Mouse (Mus musculus) MEL (cell line): ENCODE results near the gene Gm17018. TPM values are rescaled to one million over a fixed set of nuclear protein-coding genes. Genes with fewer than 3 reads are reported as not detected.

Experiments used
- DNase-seq: peaks from one replicate; pipeline ENCODE4 v3.0.0; 2011; ENCODE audit warnings: low read depth, low spot score
- H3K27ac ChIP-seq: 2 replicates; pipeline ENCODE4 v1.5.1; 2012; ENCODE audit warnings: low read depth, mild to moderate bottlenecking, control low read depth, low read length, moderate library complexity; ENCODE audit not compliant: control insufficient read depth
- H3K27me3 ChIP-seq, 2 experiments: fragments of 150-350 bp in 1 of 2; sonication (generic) in 1 of 2; 2 replicates each; pipeline ENCODE4 v1.6.1; 2012; ENCODE audit warnings: low read length in 2 of 2, mild to moderate bottlenecking in 2 of 2, improper control_type of control experiment in 1 of 2, moderate library complexity in 1 of 2; ENCODE audit not compliant: insufficient read depth in 2 of 2, control insufficient read depth in 1 of 2
- H3K36me3 ChIP-seq, 2 experiments: 2 replicates each; pipeline ENCODE4 v1.6.1; 2012 to 2014; ENCODE audit warnings: low read length in 2 of 2, improper control_type of control experiment in 1 of 2, inconsistent platforms in 1 of 2, mild to moderate bottlenecking in 1 of 2; ENCODE audit not compliant: insufficient read depth in 2 of 2, control insufficient read depth in 1 of 2
- H3K4me1 ChIP-seq, 2 experiments: fragments of 150-350 bp in 1 of 2; sonication (generic) in 1 of 2; 2 replicates each; pipeline ENCODE4 v1.6.1; 2012; ENCODE audit warnings: low read length in 2 of 2, improper control_type of control experiment in 1 of 2, mild to moderate bottlenecking in 1 of 2; ENCODE audit not compliant: insufficient read depth in 2 of 2, control insufficient read depth in 1 of 2
- H3K4me3 ChIP-seq, 2 experiments: fragments of 150-350 bp in 1 of 2; sonication (generic) in 1 of 2; 2 replicates each; pipeline ENCODE4 v1.5.1; 2012; ENCODE audit warnings: low read depth in 2 of 2, low read length in 2 of 2, mild to moderate bottlenecking in 2 of 2, moderate library complexity in 2 of 2, control low read depth in 1 of 2, improper control_type of control experiment in 1 of 2; ENCODE audit not compliant: control insufficient read depth in 1 of 2, insufficient read depth in 1 of 2
- H3K79me2 ChIP-seq: 2 replicates; pipeline ENCODE4 v1.6.1; 2012; ENCODE audit warnings: mild to moderate bottlenecking, low read length, moderate library complexity; ENCODE audit not compliant: control insufficient read depth, poor library complexity, insufficient read depth
- H3K9ac ChIP-seq: 2 replicates; pipeline ENCODE4 v1.6.1; 2012; ENCODE audit warnings: low read depth, mild to moderate bottlenecking, control low read depth, low read length, moderate library complexity; ENCODE audit not compliant: control insufficient read depth, poor library complexity, severe bottlenecking
- H3K9me3 ChIP-seq: fragments of 150-350 bp; sonication (generic); replicated peaks from 2 replicates; pipeline ENCODE4 v1.6.1; 2012; ENCODE audit warnings: mild to moderate bottlenecking, low read length, improper control_type of control experiment, moderate library complexity; ENCODE audit not compliant: insufficient read depth
- BHLHE40 ChIP-seq: IDR thresholded peaks from 2 replicates; pipeline ENCODE4 v1.6.1; 2012; ENCODE audit warnings: low read depth, mild to moderate bottlenecking, inconsistent platforms, low read length, improper control_type of control experiment, borderline replicate concordance
- CHD1 ChIP-seq: IDR thresholded peaks from 2 replicates; pipeline ENCODE4 v1.6.1; 2012; ENCODE audit warnings: low read depth, mild to moderate bottlenecking, inconsistent platforms, low read length, improper control_type of control experiment
- CHD2 ChIP-seq: IDR thresholded peaks from 2 replicates; pipeline ENCODE4 v1.6.1; 2011; ENCODE audit warnings: low read length, improper control_type of control experiment
- CTCF ChIP-seq, 3 experiments: IDR thresholded peaks in 2 of 3; conservative IDR thresholded peaks in 1 of 3; 2 replicates each; pipeline ENCODE4 v1.5.1; 2011 to 2012; ENCODE audit warnings: low read length in 3 of 3, low read depth in 2 of 3, mild to moderate bottlenecking in 2 of 3, improper control_type of control experiment in 1 of 3, inconsistent platforms in 1 of 3, mixed read lengths in 1 of 3, moderate library complexity in 1 of 3; ENCODE audit not compliant: control insufficient read depth in 1 of 3, insufficient read depth in 1 of 3, poor library complexity in 1 of 3, severe bottlenecking in 1 of 3
- GABPA ChIP-seq: IDR thresholded peaks from 2 replicates; pipeline ENCODE4 v1.6.1; 2012; ENCODE audit warnings: low read depth, mild to moderate bottlenecking, inconsistent platforms, low read length, improper control_type of control experiment, moderate library complexity
- GATA1 ChIP-seq: IDR thresholded peaks from 2 replicates; pipeline ENCODE4 v1.6.1; 2011; ENCODE audit warnings: low read depth, low read length, improper control_type of control experiment
- KAT2A ChIP-seq: conservative IDR thresholded peaks from 2 replicates; pipeline ENCODE4 v1.6.1; 2012; ENCODE audit warnings: low read depth, low read length, improper control_type of control experiment, inconsistent platforms
- MAFK ChIP-seq: IDR thresholded peaks from 2 replicates; pipeline ENCODE4 v1.6.1; 2011; ENCODE audit warnings: low read depth, mild to moderate bottlenecking, low read length, improper control_type of control experiment, borderline replicate concordance
- MAX ChIP-seq: IDR thresholded peaks from 2 replicates; pipeline ENCODE4 v1.6.1; 2011; ENCODE audit warnings: low read length, improper control_type of control experiment
- MEF2A ChIP-seq: IDR thresholded peaks from 2 replicates; pipeline ENCODE4 v1.6.1; 2014; ENCODE audit warnings: low read depth, mild to moderate bottlenecking, inconsistent platforms, low read length, improper control_type of control experiment; ENCODE audit not compliant: poor library complexity, insufficient replicate concordance, severe bottlenecking; ENCODE audit errors: extremely low read depth
- MYB ChIP-seq: IDR thresholded peaks from 2 replicates; pipeline ENCODE4 v1.6.1; 2011; ENCODE audit warnings: mild to moderate bottlenecking, low read depth, low read length, improper control_type of control experiment
- NELFE ChIP-seq: IDR thresholded peaks from 2 replicates; pipeline ENCODE4 v1.6.1; 2011; ENCODE audit warnings: low read depth, low read length, improper control_type of control experiment
- NRF1 ChIP-seq: IDR thresholded peaks from 2 replicates; pipeline ENCODE4 v1.6.1; 2014; ENCODE audit warnings: low read depth, mild to moderate bottlenecking, inconsistent platforms, low read length, improper control_type of control experiment, moderate library complexity; ENCODE audit not compliant: poor library complexity, insufficient read depth, severe bottlenecking
- POLR2AphosphoS5 ChIP-seq: IDR thresholded peaks from 2 replicates; pipeline ENCODE4 v1.6.1; 2012; ENCODE audit warnings: low read depth, borderline replicate concordance, mild to moderate bottlenecking, inconsistent platforms, low read length, moderate library complexity, mixed read lengths
- RAD21 ChIP-seq: IDR thresholded peaks from 2 replicates; pipeline ENCODE4 v1.6.1; 2011; ENCODE audit warnings: mild to moderate bottlenecking, low read depth, low read length, improper control_type of control experiment
- RCOR1 ChIP-seq: IDR thresholded peaks from 2 replicates; pipeline ENCODE4 v1.6.1; 2012; ENCODE audit warnings: low read depth, mild to moderate bottlenecking, inconsistent platforms, low read length, improper control_type of control experiment
- SMC3 ChIP-seq: IDR thresholded peaks from 2 replicates; pipeline ENCODE4 v1.6.1; 2011; ENCODE audit warnings: low read depth, low read length, improper control_type of control experiment
- TAL1 ChIP-seq: IDR thresholded peaks from 2 replicates; pipeline ENCODE4 v1.6.1; 2012; ENCODE audit warnings: mild to moderate bottlenecking, inconsistent platforms, low read length, moderate library complexity, mixed read lengths
- TBP ChIP-seq: IDR thresholded peaks from 2 replicates; pipeline ENCODE4 v1.8.0; 2011; ENCODE audit warnings: low read depth, low read length, improper control_type of control experiment
- TCF12 ChIP-seq: IDR thresholded peaks from 2 replicates; pipeline ENCODE4 v1.6.1; 2014; ENCODE audit warnings: low read depth, mild to moderate bottlenecking, inconsistent platforms, low read length, improper control_type of control experiment, moderate library complexity
- UBTF ChIP-seq: IDR thresholded peaks from 2 replicates; pipeline ENCODE4 v1.6.1; 2012; ENCODE audit warnings: low read depth, mild to moderate bottlenecking, inconsistent platforms, low read length, improper control_type of control experiment, moderate library complexity, borderline replicate concordance; ENCODE audit not compliant: insufficient read depth
- USF1 ChIP-seq: IDR thresholded peaks from 2 replicates; pipeline ENCODE4 v1.6.1; 2014; ENCODE audit warnings: low read depth, mild to moderate bottlenecking, inconsistent platforms, low read length, improper control_type of control experiment, moderate library complexity
- USF2 ChIP-seq, 2 experiments: IDR thresholded peaks; 2 replicates each; pipeline ENCODE4 v1.6.1; 2011 to 2012; ENCODE audit warnings: improper control_type of control experiment in 2 of 2, low read length in 2 of 2, borderline replicate concordance in 1 of 2, inconsistent platforms in 1 of 2, low read depth in 1 of 2, mild to moderate bottlenecking in 1 of 2; ENCODE audit not compliant: insufficient read depth in 1 of 2
- ZNF384 ChIP-seq: IDR thresholded peaks from 2 replicates; pipeline ENCODE4 v1.6.1; 2012; ENCODE audit warnings: low read depth, mild to moderate bottlenecking, inconsistent platforms, low read length, improper control_type of control experiment
- polyA plus RNA-seq, 2 experiments: library from polyadenylated mRNA; stranded (reverse) in 1 of 2; unstranded in 1 of 2; fragments of >175 nt in 1 of 2; fragments of >200 nt in 1 of 2; gene quantifications; 2 replicates each; pipeline versions ENCODE4 v1.2.1 to v1.2.4; 2012; ENCODE audit warnings: low replicate concordance in 2 of 2, low read depth in 1 of 2; ENCODE audit not compliant: insufficient read length in 2 of 2, insufficient read depth in 1 of 2, missing spikeins in 1 of 2
- total RNA-seq: library from RNA; depleted of rRNA; stranded (reverse); fragments of 300-350 nt; gene quantifications from 2 replicates; pipeline ENCODE4 v1.2.3, GENCODE M21; 2012

The Gm17018 gene
- total and polyA plus RNA-seq, 3 experiments, result 34.9 to 62.6 TPM; not detected in 1

- no peak overlapping the region for H3K9ac ChIP-seq
- TF ChIP-seq RAD21, result no peak
- TF ChIP-seq BHLHE40, result no peak
- TF ChIP-seq GATA1, result no peak
- no peak for TF ChIP-seq TBP
- no peak for TF ChIP-seq POLR2AphosphoS5
- TF ChIP-seq MAFK, result no peak
- TF ChIP-seq USF2 (IDR thresholded peaks at IDR 0.05; ENCODE audit: borderline replicate concordance in 1 of 2, insufficient read depth in 1 of 2, low read depth in 1 of 2, low read length in 2 of 2), result no peak
- no peak for TF ChIP-seq KAT2A
- no peak for TF ChIP-seq UBTF
- TF ChIP-seq TCF12, result no peak
- no peak for TF ChIP-seq MYB
- TF ChIP-seq USF1, result no peak
- H3K4me3 ChIP-seq, result no peak overlapping the region
- H3K4me1 ChIP-seq, result no peaks in the 10 kb centered on the region; a peak in 1 of 4 replicates
- no peaks in the 10 kb centered on the region for H3K79me2 ChIP-seq
- no peaks in the 10 kb centered on the region; a peak in 1 of 4 replicates for H3K36me3 ChIP-seq
- H3K9me3 ChIP-seq, result no peaks in the 10 kb centered on the region
- no peak for DNase-seq
- no peaks in the 10 kb centered on the region for H3K27me3 ChIP-seq
- no peak overlapping the region for H3K27ac ChIP-seq
Observed at GRCm38 (mm10) chr19:45584856-45585620, 24.6 kb downstream of the Gm17018 start.

- peaks cover 5% of the 10 kb centered on the region in 2 experiments for H3K4me1 ChIP-seq
- no peak for TF ChIP-seq USF2 (IDR thresholded peaks at IDR 0.05; ENCODE audit: borderline replicate concordance in 1 of 2, insufficient read depth in 1 of 2, low read depth in 1 of 2, low read length in 2 of 2)
- TF ChIP-seq NELFE, result no peak
- TF ChIP-seq TAL1, result no peak
- TF ChIP-seq ZNF384, result no peak
- TF ChIP-seq MEF2A, result no peak
- TF ChIP-seq CHD1, result no peak
- no peak for TF ChIP-seq CTCF (IDR thresholded peaks at IDR 0.05 in 2 of 3, conservative IDR thresholded peaks at IDR 0.05 in 1 of 3; ENCODE audit: control insufficient read depth in 1 of 3, insufficient read depth in 1 of 3, low read depth in 2 of 3, low read length in 3 of 3, poor library complexity in 1 of 3, severe bottlenecking in 1 of 3)
- TF ChIP-seq GABPA, result no peak
- no peak for TF ChIP-seq RCOR1
- no peak for TF ChIP-seq MAFK
- no peak for TF ChIP-seq MAX
- TF ChIP-seq SMC3, result no peak
- TF ChIP-seq CHD2, result no peak
- TF ChIP-seq NRF1, result no peak
- no peaks in the 10 kb centered on the region for H3K27me3 ChIP-seq
Observed at GRCm38 (mm10) chr19:45586850-45587249, 26.4 kb downstream of the Gm17018 start.

More at GRCm38 (mm10) chr19:45586850-45587249, 26.4 kb downstream of the Gm17018 start:
- Histone ChIP-seq H3K79me2 (no peaks in the 10 kb centered on the region), H3K27ac (no peak overlapping the region), H3K4me3 (no peak overlapping the region), H3K36me3 (peaks cover 0 to 6% of the 10 kb centered on the region in 2 experiments; a peak in 3 of 4 replicates), H3K9ac (no peak overlapping the region), H3K9me3 (no peaks in the 10 kb centered on the region)
- DNase-seq, result no peak
